Mouse (Mus musculus) CH12.LX (cell line): ENCODE data around the gene Rps27l. TPM values are rescaled to one million over a fixed set of nuclear protein-coding genes. Genes with fewer than 3 reads are reported as not detected.

Source experiments
- DNase-seq: peaks from one replicate; pipeline ENCODE4 v3.0.0-alpha.2; 2013; ENCODE audit errors: extremely low read depth
- H3K27ac ChIP-seq: 2 replicates; pipeline ENCODE4 v1.5.1; 2012; ENCODE audit warnings: low read depth, mild to moderate bottlenecking, control low read depth, moderate library complexity; ENCODE audit not compliant: insufficient read depth
- H3K27me3 ChIP-seq: replicated peaks from 2 replicates; pipeline ENCODE3; 2012; ENCODE audit warnings: inconsistent platforms
- H3K36me3 ChIP-seq, 2 experiments: replicated peaks in 1 of 2; 2 replicates each; pipeline versions ENCODE3 to v1.6.1; 2012; ENCODE audit warnings: inconsistent platforms in 1 of 2, low read length in 1 of 2, mild to moderate bottlenecking in 1 of 2, mixed read lengths in 1 of 2, moderate library complexity in 1 of 2; ENCODE audit not compliant: control insufficient read depth in 1 of 2, insufficient read depth in 1 of 2
- H3K4me1 ChIP-seq, 2 experiments: 2 replicates each; pipeline ENCODE4 v1.6.1; 2012; ENCODE audit warnings: inconsistent platforms in 1 of 2, moderate library complexity in 1 of 2; ENCODE audit not compliant: insufficient read depth in 2 of 2, control insufficient read depth in 1 of 2
- H3K4me2 ChIP-seq: 2 replicates; pipeline ENCODE4 v1.6.1; 2012; ENCODE audit warnings: low read depth, mild to moderate bottlenecking, control low read depth; ENCODE audit not compliant: poor library complexity, insufficient read depth, severe bottlenecking
- H3K4me3 ChIP-seq, 3 experiments: fragments of 150-350 bp in 1 of 3; sonication (generic) in 1 of 3; replicated peaks in 1 of 3; 2 replicates each; pipeline versions ENCODE3 to v1.5.1; 2011 to 2012; ENCODE audit warnings: low read depth in 2 of 3, low read length in 2 of 3, mild to moderate bottlenecking in 2 of 3, moderate library complexity in 2 of 3, control low read depth in 1 of 3, improper control_type of control experiment in 1 of 3, inconsistent platforms in 1 of 3, mixed read lengths in 1 of 3; ENCODE audit not compliant: poor library complexity in 1 of 3
- H3K79me2 ChIP-seq: replicated peaks from 2 replicates; pipeline ENCODE4 v1.6.1; 2012; ENCODE audit warnings: mild to moderate bottlenecking, moderate library complexity; ENCODE audit not compliant: control insufficient read depth, poor library complexity, insufficient read depth, severe bottlenecking; ENCODE audit errors: extremely low read depth
- H3K9ac ChIP-seq: 2 replicates; pipeline ENCODE4 v1.6.1; 2012; ENCODE audit warnings: low read depth, mild to moderate bottlenecking, control low read depth, moderate library complexity; ENCODE audit not compliant: insufficient read depth
- H3K9me3 ChIP-seq: replicated peaks from 2 replicates; pipeline ENCODE3; 2012; ENCODE audit warnings: low read length, inconsistent platforms, mixed read lengths
- BHLHE40 ChIP-seq: IDR thresholded peaks from 2 replicates; pipeline ENCODE4 v1.6.1; 2011; ENCODE audit warnings: mild to moderate bottlenecking, low read depth, low read length, improper control_type of control experiment
- CHD1 ChIP-seq: IDR thresholded peaks from 2 replicates; pipeline ENCODE4 v1.6.1; 2012; ENCODE audit warnings: low read depth, low read length, improper control_type of control experiment, inconsistent platforms
- CHD2 ChIP-seq: IDR thresholded peaks from 2 replicates; pipeline ENCODE4 v1.6.1; 2011; ENCODE audit warnings: low read length, improper control_type of control experiment
- CTCF ChIP-seq, 2 experiments: IDR thresholded peaks in 1 of 2; conservative IDR thresholded peaks in 1 of 2; 2 replicates each; pipeline ENCODE4 v1.5.1; 2011 to 2012; ENCODE audit warnings: low read depth in 2 of 2, low read length in 2 of 2, improper control_type of control experiment in 1 of 2, inconsistent platforms in 1 of 2, mild to moderate bottlenecking in 1 of 2, moderate library complexity in 1 of 2
- E2F4 ChIP-seq: IDR thresholded peaks from 2 replicates; pipeline ENCODE4 v1.6.1; 2011; ENCODE audit warnings: low read depth, low read length, improper control_type of control experiment; ENCODE audit not compliant: insufficient replicate concordance
- ELF1 ChIP-seq: IDR thresholded peaks from 2 replicates; pipeline ENCODE4 v1.6.1; 2014; ENCODE audit warnings: low read depth, mild to moderate bottlenecking, inconsistent platforms, low read length, improper control_type of control experiment
- EP300 ChIP-seq: IDR thresholded peaks from 2 replicates; pipeline ENCODE4 v1.6.1; 2011; ENCODE audit warnings: low read length, improper control_type of control experiment
- ETS1 ChIP-seq: conservative IDR thresholded peaks from 2 replicates; pipeline ENCODE4 v1.6.1; 2012; ENCODE audit warnings: low read depth, mild to moderate bottlenecking, inconsistent platforms, low read length, improper control_type of control experiment, moderate library complexity
- GABPA ChIP-seq: IDR thresholded peaks from 2 replicates; pipeline ENCODE4 v1.6.1; 2012; ENCODE audit warnings: low read depth, low read length, improper control_type of control experiment, inconsistent platforms; ENCODE audit not compliant: insufficient replicate concordance
- HCFC1 ChIP-seq: IDR thresholded peaks from 2 replicates; pipeline ENCODE4 v1.6.1; 2012; ENCODE audit warnings: low read depth, mild to moderate bottlenecking, inconsistent platforms, low read length, improper control_type of control experiment
- IRF4 ChIP-seq: IDR thresholded peaks from 2 replicates; pipeline ENCODE4 v1.6.1; 2014; ENCODE audit warnings: low read depth, mild to moderate bottlenecking, inconsistent platforms, low read length, improper control_type of control experiment
- JUN ChIP-seq: IDR thresholded peaks from 2 replicates; pipeline ENCODE4 v1.6.1; 2011; ENCODE audit warnings: low read depth, mild to moderate bottlenecking, low read length, improper control_type of control experiment, moderate library complexity; ENCODE audit not compliant: insufficient read depth
- JUND ChIP-seq: conservative IDR thresholded peaks from 2 replicates; pipeline ENCODE4 v1.6.1; 2011; ENCODE audit warnings: low read depth, low read length, improper control_type of control experiment
- KAT2A ChIP-seq: IDR thresholded peaks from 2 replicates; pipeline ENCODE4 v1.6.1; 2012; ENCODE audit warnings: low read length, improper control_type of control experiment, inconsistent platforms; ENCODE audit not compliant: insufficient replicate concordance
- MAFK ChIP-seq: IDR thresholded peaks from 2 replicates; pipeline ENCODE4 v1.6.1; 2011; ENCODE audit warnings: low read length, improper control_type of control experiment; ENCODE audit not compliant: insufficient replicate concordance
- MAX ChIP-seq: IDR thresholded peaks from 2 replicates; pipeline ENCODE4 v1.6.1; 2011; ENCODE audit warnings: low read length, improper control_type of control experiment
- MAZ ChIP-seq: IDR thresholded peaks from 2 replicates; pipeline ENCODE4 v1.6.1; 2012; ENCODE audit warnings: low read depth, mild to moderate bottlenecking, inconsistent platforms, low read length, improper control_type of control experiment, moderate library complexity
- MEF2A ChIP-seq: IDR thresholded peaks from 2 replicates; pipeline ENCODE4 v1.6.1; 2014; ENCODE audit warnings: low read depth, mild to moderate bottlenecking, inconsistent platforms, low read length, improper control_type of control experiment, borderline replicate concordance
- MXI1 ChIP-seq: IDR thresholded peaks from 2 replicates; pipeline ENCODE4 v1.6.1; 2011; ENCODE audit warnings: mild to moderate bottlenecking, low read depth, low read length, improper control_type of control experiment
- MYC ChIP-seq: IDR thresholded peaks from 2 replicates; pipeline ENCODE4 v1.6.1; 2011; ENCODE audit warnings: low read depth, mild to moderate bottlenecking, improper control_type of control experiment, low read length
- NELFE ChIP-seq: IDR thresholded peaks from 2 replicates; pipeline ENCODE4 v1.6.1; 2011; ENCODE audit warnings: low read depth, low read length, improper control_type of control experiment
- NRF1 ChIP-seq: IDR thresholded peaks from 2 replicates; pipeline ENCODE4 v1.6.1; 2014; ENCODE audit warnings: low read depth, mild to moderate bottlenecking, inconsistent platforms, low read length, improper control_type of control experiment, moderate library complexity
- PAX5 ChIP-seq: IDR thresholded peaks from 2 replicates; pipeline ENCODE4 v1.6.1; 2012; ENCODE audit warnings: low read length, inconsistent platforms, mixed read lengths
- POLR2A ChIP-seq: IDR thresholded peaks from 2 replicates; pipeline ENCODE4 v1.6.1; 2011; ENCODE audit warnings: low read depth, mild to moderate bottlenecking, improper control_type of control experiment, low read length
- POLR2AphosphoS2 ChIP-seq: IDR thresholded peaks from 2 replicates; pipeline ENCODE4 v1.6.1; 2011; ENCODE audit warnings: low read depth, low read length, improper control_type of control experiment
- RAD21 ChIP-seq: IDR thresholded peaks from 2 replicates; pipeline ENCODE4 v1.6.1; 2011; ENCODE audit warnings: low read depth, mild to moderate bottlenecking, low read length, improper control_type of control experiment, moderate library complexity
- RCOR1 ChIP-seq: conservative IDR thresholded peaks from 2 replicates; pipeline ENCODE4 v1.6.1; 2012; ENCODE audit warnings: low read depth, mild to moderate bottlenecking, inconsistent platforms, low read length, improper control_type of control experiment
- SIN3A ChIP-seq: IDR thresholded peaks from 2 replicates; pipeline ENCODE4 v1.6.1; 2012; ENCODE audit warnings: low read length, improper control_type of control experiment, inconsistent platforms
- SMC3 ChIP-seq: IDR thresholded peaks from 2 replicates; pipeline ENCODE4 v1.6.1; 2011; ENCODE audit warnings: low read depth, low read length, improper control_type of control experiment
- TBP ChIP-seq: conservative IDR thresholded peaks from 2 replicates; pipeline ENCODE4 v1.6.1; 2011; ENCODE audit warnings: low read depth, low read length, improper control_type of control experiment
- TCF12 ChIP-seq: IDR thresholded peaks from 2 replicates; pipeline ENCODE4 v1.6.1; 2014; ENCODE audit warnings: low read depth, mild to moderate bottlenecking, inconsistent platforms, low read length, improper control_type of control experiment
- UBTF ChIP-seq: IDR thresholded peaks from 2 replicates; pipeline ENCODE4 v1.6.1; 2012; ENCODE audit warnings: low read depth, mild to moderate bottlenecking, inconsistent platforms, low read length, improper control_type of control experiment, moderate library complexity
- USF1 ChIP-seq: IDR thresholded peaks from 2 replicates; pipeline ENCODE4 v1.6.1; 2014; ENCODE audit warnings: low read depth, mild to moderate bottlenecking, inconsistent platforms, low read length, improper control_type of control experiment
- USF2 ChIP-seq: conservative IDR thresholded peaks from 2 replicates; pipeline ENCODE4 v1.6.1; 2011; ENCODE audit warnings: low read depth, low read length, improper control_type of control experiment
- ZC3H11A ChIP-seq: IDR thresholded peaks from 2 replicates; pipeline ENCODE4 v1.6.1; 2012; ENCODE audit warnings: low read depth, mild to moderate bottlenecking, inconsistent platforms, low read length, improper control_type of control experiment
- ZKSCAN1 ChIP-seq: IDR thresholded peaks from 2 replicates; pipeline ENCODE4 v1.6.1; 2012; ENCODE audit warnings: low read depth, inconsistent platforms, low read length, improper control_type of control experiment, borderline replicate concordance
- ZMIZ1 ChIP-seq: IDR thresholded peaks from 2 replicates; pipeline ENCODE4 v1.6.1; 2012; ENCODE audit warnings: low read depth, mild to moderate bottlenecking, inconsistent platforms, low read length, improper control_type of control experiment
- ZNF384 ChIP-seq: IDR thresholded peaks from 2 replicates; pipeline ENCODE4 v1.6.1; 2012; ENCODE audit warnings: low read depth, low read length, improper control_type of control experiment, inconsistent platforms
- dilution Hi-C: fragments of 300-500 bp; cut with MboI; formaldehyde crosslinking; loops from 2 replicates; pipeline ENCODE4 v1.14.3; 2020; ENCODE audit warnings: low sequenced_read_pairs; ENCODE audit not compliant: extremely low pct_unique_long_range_greater_than_20kb, extremely low pct_ligation_motif_present
- in situ Hi-C: fragments of 300-500 bp; cut with MboI; formaldehyde crosslinking; loops from 3 replicates; pipeline ENCODE4 v1.14.3; 2019; ENCODE audit warnings: low sequenced_read_pairs, low pct_ligation_motif_present, low pct_unique_long_range_greater_than_20kb, mixed read lengths
- polyA plus RNA-seq: library from polyadenylated mRNA; unstranded; fragments of >175 nt; gene quantifications from 2 replicates; pipeline ENCODE4 v1.2.1, GENCODE M21; 2012; ENCODE audit warnings: low read depth; ENCODE audit not compliant: insufficient read length
- total RNA-seq, 2 experiments: library from RNA; depleted of rRNA; stranded (reverse); fragments of 300-350 nt in 1 of 2; fragments of >200 nt in 1 of 2; gene quantifications; 2 replicates each; pipeline ENCODE4 v1.2.3; 2012 to 2014

Gene Rps27l
- total and polyA plus RNA-seq, 3 experiments, result 593 to 1,755 (median 694) TPM

- TF ChIP-seq MAZ (no peak), NRF1 (no peak), ZNF384 (0 out of 2 replicates have a peak, but pooled peaks have one; percentile 13), BHLHE40 (no peak), NELFE (peak; percentile 47; the same call in 1 of the 2 replicates), ZKSCAN1 (no peak), MXI1 (no peak), POLR2AphosphoS2 (no peak), CTCF (conservative IDR thresholded peaks at IDR 0.05 in 1 of 2, IDR thresholded peaks at IDR 0.05 in 1 of 2; ENCODE audit: low read depth in 2 of 2, low read length in 2 of 2) (peak; percentile 93 to 96), JUN (no peak), JUND (0 out of 2 replicates have a peak, but pooled peaks have one; percentile 48), IRF4 (no peak; the same call in 1 of the 2 replicates), HCFC1 (0 out of 2 replicates have a peak, but pooled peaks have one; percentile 25), TCF12 (0 out of 2 replicates have a peak, but pooled peaks have one; percentile 26), EP300 (no peak), POLR2A (no peak), ZC3H11A (peak; percentile 46), MYC (no peak), CHD2 (no peak), PAX5 (no peak), RCOR1 (no peak), MAFK (no peak), SMC3 (peak; percentile 87), ZMIZ1 (no peak), ETS1 (no peak), UBTF (no peak), GABPA (no peak), RAD21 (peak; percentile 99), SIN3A (0 out of 2 replicates have a peak, but pooled peaks have one; percentile 32), MAX (no peak), USF2 (no peak), ELF1 (no peak), USF1 (no peak), KAT2A (no peak), TBP (no peak), E2F4 (no peak), MEF2A (0 out of 2 replicates have a peak, but pooled peaks have one; percentile 55), CHD1 (no peak)
- Histone ChIP-seq H3K79me2 (no peaks in the 10 kb centered on the region), H3K36me3 (no peaks in the 10 kb centered on the region), H3K9ac (no peak overlapping the region), H3K27ac (no peak overlapping the region), H3K4me2 (no peak overlapping the region), H3K4me3 (no peak overlapping the region), H3K27me3 (no peaks in the 10 kb centered on the region), H3K4me1 (peaks cover 13 to 48% of the 10 kb centered on the region in 2 experiments), H3K9me3 (no peaks in the 10 kb centered on the region)
- peak; percentile 81 for DNase-seq
- in situ Hi-C loops (loop anchor here (10.0 to 25.0 kb wide), 2 partner anchors 316 to 468 kb away; partner anchors contain the start of gene Fbxl22), dilution Hi-C loops (no loop called here)
These were observed 34.6 kb downstream of the Rps27l start for GRCm38 (mm10) chr9:66980458-66980857.
